Mouse (Mus musculus) bone marrow, adult 2 months (tissue): ENCODE results near the gene Rasl11b.

ENCODE experiments used
- CTCF ChIP-seq: fragments of 200-500 bp; IDR thresholded peaks from 2 replicates; pipeline ENCODE4 v1.5.1; 2011; ENCODE audit warnings: low read length, control low read depth; ENCODE audit not compliant: control insufficient read depth, insufficient read depth
- POLR2A ChIP-seq: fragments of 200-500 bp; IDR thresholded peaks from 2 replicates; pipeline ENCODE4 v1.6.1; 2011; ENCODE audit warnings: low read depth, mild to moderate bottlenecking, control low read depth, low read length, borderline replicate concordance; ENCODE audit not compliant: control insufficient read depth

- TF ChIP-seq CTCF (no peak), POLR2A (no peak)
Measured at GRCm38 (mm10) chr5:74242654-74243053, 47.6 kb downstream of the Rasl11b start.
